Comparison of ENCODE assay signal across 8 mouse cellular contexts in the genomic region with DNA sequence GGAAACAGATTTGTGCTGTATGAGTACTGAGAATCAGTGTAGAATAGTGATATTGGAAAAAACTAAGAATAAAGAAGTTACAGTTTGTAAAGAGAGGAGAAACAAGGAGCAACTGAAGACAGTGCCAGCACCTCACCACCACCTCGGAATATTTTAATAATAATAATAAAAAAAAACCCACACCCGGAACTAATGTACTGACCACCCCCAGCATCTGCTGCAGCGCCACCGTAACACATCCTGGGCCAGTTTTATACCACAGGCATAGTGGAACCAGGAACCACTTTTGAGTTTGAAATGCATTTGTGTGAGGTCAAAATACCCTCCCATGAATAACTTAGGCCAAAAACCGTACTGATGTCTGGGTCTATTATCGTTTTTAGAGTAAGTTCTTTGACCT. TPM values are rescaled to one million over a fixed set of nuclear protein-coding genes. Genes with fewer than 3 reads are reported as not detected.
A peak's percentile ranks its signal among the peaks of the same experiment; 100 is the strongest.
DNase-seq lines count a peak whose midpoint lies in the region; ATAC-seq and TF ChIP-seq lines count a peak whose summit lies in the region.

No protein-coding gene starts in this region.

- TF ChIP-seq EP300 in heart, postnatal 0 days (IDR thresholded peaks at IDR 0.05; ENCODE audit: low read depth), result no peak
- no peak for TF ChIP-seq EP300 in ES-Bruce4 (IDR thresholded peaks at IDR 0.05; ENCODE audit: insufficient read depth, low read depth, low read length)

- intact Hi-C loops in heart, postnatal 25 days (cut with DNase I), result loop anchor here (5.0 kb wide), 1 partner anchor 39 kb away; no protein-coding TSS in a partner anchor

- peak overlapping the region; percentile 90 for H3K4me2 ChIP-seq in heart, postnatal 0 days (ENCODE audit: low read depth, low read length)
- peak overlapping the region; percentile 96 for H3K4me2 ChIP-seq in hindbrain, embryonic 12.5 days (replicated peaks)
- H3K4me2 ChIP-seq in midbrain, embryonic 14.5 days (ENCODE audit: low read length), result peak overlapping the region; percentile 99

- H3K36me3 ChIP-seq in heart, postnatal 0 days (replicated peaks; ENCODE audit: control insufficient read depth, insufficient read depth, low read length), result no peaks in the 10 kb centered on the region
- H3K36me3 ChIP-seq in ES-Bruce4 (ENCODE audit: control insufficient read depth, insufficient read depth, low read length, poor library complexity, severe bottlenecking), result no peaks in the 10 kb centered on the region
- H3K36me3 ChIP-seq in hindbrain, embryonic 12.5 days, result no peaks in the 10 kb centered on the region
- H3K36me3 ChIP-seq in midbrain, embryonic 14.5 days (ENCODE audit: control insufficient read depth, insufficient read depth, low read length), result no peaks in the 10 kb centered on the region

- 27% methylated on average over 6 of the region's 6 CpGs for WGBS in heart, postnatal 0 days
- 40% methylated on average over 6 of the region's 6 CpGs for WGBS in hindbrain, embryonic 12.5 days
- 33% methylated on average over 6 of the region's 6 CpGs for WGBS in midbrain, embryonic 14.5 days

- no peaks in the 10 kb centered on the region for H3K27me3 ChIP-seq in heart, postnatal 0 days (ENCODE audit: control insufficient read depth, insufficient read depth, low read length)
- H3K27me3 ChIP-seq in ES-Bruce4 (ENCODE audit: control insufficient read depth, insufficient read depth, low read length, poor library complexity, severe bottlenecking), result no peaks in the 10 kb centered on the region
- peaks cover 41% of the 10 kb centered on the region for H3K27me3 ChIP-seq in hindbrain, embryonic 12.5 days
- peaks cover 42% of the 10 kb centered on the region for H3K27me3 ChIP-seq in midbrain, embryonic 14.5 days (ENCODE audit: control insufficient read depth, insufficient read depth, low read length)

- DNase-seq in heart, postnatal 0 days (ENCODE audit: low spot score), result no peak
- DNase-seq in heart, postnatal 25 days (ENCODE audit: low spot score), result no peak
- no peak for DNase-seq in midbrain, embryonic 14.5 days
- DNase-seq in cerebellum, adult 8-10 months, result no peak
- DNase-seq in adrenal gland, adult (ENCODE audit: inconsistent age in 2 of 2, low spot score in 1 of 2), result no peak

- TF ChIP-seq CTCF in heart, postnatal 0 days (IDR thresholded peaks at IDR 0.05; ENCODE audit: low read depth), result no peak
- no peak for TF ChIP-seq CTCF in ES-Bruce4 (IDR thresholded peaks at IDR 0.05; ENCODE audit: low read depth, low read length)

- peak overlapping the region; percentile 93 for H3K9ac ChIP-seq in heart, postnatal 0 days (replicated peaks; ENCODE audit: low read depth, low read length)
- H3K9ac ChIP-seq in ES-Bruce4 (ENCODE audit: low read depth, poor library complexity, severe bottlenecking), result 0 out of 2 replicates have a peak overlapping the region, but pooled peaks have one; percentile 95
- no peak overlapping the region for H3K9ac ChIP-seq in hindbrain, embryonic 12.5 days
- H3K9ac ChIP-seq in midbrain, embryonic 14.5 days (replicated peaks; ENCODE audit: low read length), result no peak overlapping the region

- H3K4me3 ChIP-seq in heart, postnatal 0 days (ENCODE audit: low read depth, low read length), result peak overlapping the region; percentile 87
- H3K4me3 ChIP-seq in ES-Bruce4 (ENCODE audit: low read depth, low read length), result peak overlapping the region; percentile 51
- peak overlapping the region; percentile 18 for H3K4me3 ChIP-seq in hindbrain, embryonic 12.5 days
- H3K4me3 ChIP-seq in midbrain, embryonic 14.5 days (replicated peaks; ENCODE audit: low read depth, low read length), result 0 out of 2 replicates have a peak overlapping the region, but pooled peaks have one; percentile 12

- no peak for TF ChIP-seq POLR2A in ES-Bruce4 (IDR thresholded peaks at IDR 0.05; ENCODE audit: insufficient read depth, low read length)

- no peak for ATAC-seq in heart, postnatal 0 days (ENCODE audit: insufficient read depth, low read depth)
- no peak for ATAC-seq in hindbrain, embryonic 12.5 days (ENCODE audit: low FRiP score)
- ATAC-seq in midbrain, embryonic 14.5 days (ENCODE audit: low FRiP score, low TSS enrichment), result no peak
- no peak for ATAC-seq in inflammation-experienced regulatory T-cells, adult 6 months

- peaks cover 37% of the 10 kb centered on the region for H3K4me1 ChIP-seq in heart, postnatal 0 days (ENCODE audit: control insufficient read depth, insufficient read depth)
- peaks cover 2% of the 10 kb centered on the region for H3K4me1 ChIP-seq in ES-Bruce4 (ENCODE audit: control insufficient read depth, insufficient read depth, low read length)
- peaks cover 37% of the 10 kb centered on the region for H3K4me1 ChIP-seq in hindbrain, embryonic 12.5 days
- peaks cover 24% of the 10 kb centered on the region for H3K4me1 ChIP-seq in midbrain, embryonic 14.5 days (ENCODE audit: control insufficient read depth, insufficient read depth, low read length)

- H3K27ac ChIP-seq in heart, postnatal 0 days (ENCODE audit: low read depth), result no peak overlapping the region
- no peak overlapping the region for H3K27ac ChIP-seq in ES-Bruce4 (ENCODE audit: insufficient read depth, low read length)
- no peak overlapping the region for H3K27ac ChIP-seq in hindbrain, embryonic 12.5 days
- no peak overlapping the region for H3K27ac ChIP-seq in midbrain, embryonic 14.5 days (replicated peaks; ENCODE audit: low read depth, low read length)

- H3K9me3 ChIP-seq in heart, postnatal 0 days (replicated peaks; ENCODE audit: control insufficient read depth, low read length), result no peaks in the 10 kb centered on the region
- H3K9me3 ChIP-seq in ES-Bruce4 (replicated peaks; ENCODE audit: control insufficient read depth, insufficient read depth, low read length, poor library complexity, severe bottlenecking), result no peaks in the 10 kb centered on the region
- no peaks in the 10 kb centered on the region for H3K9me3 ChIP-seq in hindbrain, embryonic 12.5 days (replicated peaks)
- no peaks in the 10 kb centered on the region for H3K9me3 ChIP-seq in midbrain, embryonic 14.5 days (ENCODE audit: control insufficient read depth, low read length)

RNA-seq across cellular contexts. Expression of gene Ezr, which starts 1.3 kb away (rescaled TPM):
- total RNA-seq in heart, postnatal 0 days (2014; rRNA removed; ENCODE audit: low replicate concordance), result 91.3 and 103 TPM in 2 replicates
- polyA plus RNA-seq in heart, postnatal 0 days (2015; fragmentation: Nextera tagmentation; extraction: Ambion mirVana), result 126 and 141 TPM in 2 replicates
- 10 to 100 TPM; 39.3 to 43.6 TPM for total RNA-seq in heart, postnatal 25 days (2021)
- 163 and 168 TPM in 2 replicates for polyA plus RNA-seq in ES-Bruce4 (2011; ENCODE audit: insufficient read depth, insufficient read length, low read depth, missing spikeins)
- polyA plus RNA-seq in hindbrain, embryonic 12.5 days (2016; fragmentation: Nextera tagmentation; extraction: Ambion mirVana), result 97.9 and 103 TPM in 2 replicates
- 20.8 and 27.8 TPM in 2 replicates for polyA plus RNA-seq in midbrain, embryonic 14.5 days (2014; fragmentation: Nextera tagmentation; extraction: Ambion mirVana)
- polyA plus RNA-seq in inflammation-experienced regulatory T-cells, adult 6 months (2017; shearing (Covaris generic)), result 100 to 1,000 TPM; 111 to 138 (median 117) TPM

Comparison
In these comparisons a context has a peak if more than half of its experiments do, and no peak if none do; other contexts are left out.
1. H3K4me3 ChIP-seq: peak in every context shown above with its lines; median percentile 87 in heart, postnatal 0 days; 51 in ES-Bruce4; 18 in hindbrain, embryonic 12.5 days; 12 in midbrain, embryonic 14.5 days.
2. H3K9ac ChIP-seq: peak in heart, postnatal 0 days (single experiment) and ES-Bruce4 (single experiment); none in hindbrain, embryonic 12.5 days (single experiment) and midbrain, embryonic 14.5 days (single experiment).
3. Peak in every context shown above with its lines, with median percentiles within 50 percentile points of each other: H3K4me2 ChIP-seq.